Mouse (Mus musculus) cortical plate, adult 2 months (tissue): ENCODE data around the gene Dnm1.

Experiments used
- CTCF ChIP-seq: fragments of 200-500 bp; IDR thresholded peaks from 2 replicates; pipeline ENCODE4 v1.5.1; 2011; ENCODE audit warnings: mild to moderate bottlenecking, control low read depth, low read length; ENCODE audit not compliant: insufficient read depth; ENCODE audit errors: extremely low read depth
- POLR2A ChIP-seq: fragments of 200-500 bp; IDR thresholded peaks from 2 replicates; pipeline ENCODE4 v1.6.1; 2011; ENCODE audit warnings: mild to moderate bottlenecking, low read length, control low read depth; ENCODE audit not compliant: insufficient read depth; ENCODE audit errors: extremely low read depth

DNA sequence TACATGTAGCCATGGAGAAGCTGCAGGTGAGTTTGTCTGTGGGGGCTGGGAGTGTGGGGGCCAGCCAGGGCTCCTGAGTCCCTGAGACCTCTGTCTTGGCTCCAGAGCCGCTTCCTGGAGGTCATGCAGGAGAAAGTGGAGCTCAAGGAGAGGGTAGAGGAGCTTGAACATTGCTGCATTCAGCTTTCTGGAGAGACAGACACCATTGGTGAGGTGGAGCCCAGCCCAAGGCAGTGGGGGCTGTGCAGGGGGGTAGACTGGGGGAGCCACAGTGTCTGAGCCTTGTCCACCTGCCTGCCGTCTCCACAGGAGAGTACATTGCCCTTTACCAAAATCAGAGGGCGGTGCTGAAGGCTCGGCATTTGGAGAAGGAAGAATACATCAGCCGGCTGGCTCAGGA is 47.5 kb downstream of the Dnm1 start:
- TF ChIP-seq POLR2A, result no peak
- TF ChIP-seq CTCF, result no peak
